Mouse (Mus musculus): ENCODE results near the gene Brd3os.

The Brd3os gene

DNA sequence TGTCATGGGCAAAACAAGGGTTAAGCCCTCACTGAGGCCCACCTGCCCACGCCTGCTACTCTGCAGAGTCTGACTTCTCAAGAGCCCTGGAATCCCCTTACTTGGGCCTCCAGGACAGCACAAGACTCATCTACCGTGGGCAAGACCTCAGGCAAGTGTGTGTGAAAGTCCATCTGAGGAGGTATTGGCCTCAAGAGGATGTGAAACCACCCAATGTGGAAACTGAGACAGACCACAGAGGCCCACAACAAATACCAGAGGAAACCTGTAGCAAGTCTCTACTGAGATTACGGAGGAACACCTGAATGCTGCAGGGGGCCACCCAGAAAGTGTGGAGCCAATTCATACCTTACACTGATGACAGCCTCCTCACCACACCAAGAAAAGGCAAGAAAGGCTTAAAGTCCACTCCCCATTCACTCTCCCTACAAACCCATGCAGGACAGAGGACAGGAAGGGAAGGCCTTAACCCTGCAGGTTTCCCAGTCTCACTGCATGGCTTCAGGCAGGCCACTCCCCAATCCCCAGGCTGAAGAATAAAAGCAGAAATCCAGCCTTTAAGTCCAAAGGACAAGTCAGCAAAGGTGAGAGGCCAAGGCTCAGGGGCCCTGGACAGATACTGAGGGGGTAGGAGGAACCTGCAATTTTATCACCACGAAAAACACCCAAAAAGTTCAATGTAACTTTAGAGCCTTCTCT lies 27.3 kb downstream of the Brd3os start:
- peak; percentile 12 for DNase-seq (ENCODE audit: low spot score)

DNA sequence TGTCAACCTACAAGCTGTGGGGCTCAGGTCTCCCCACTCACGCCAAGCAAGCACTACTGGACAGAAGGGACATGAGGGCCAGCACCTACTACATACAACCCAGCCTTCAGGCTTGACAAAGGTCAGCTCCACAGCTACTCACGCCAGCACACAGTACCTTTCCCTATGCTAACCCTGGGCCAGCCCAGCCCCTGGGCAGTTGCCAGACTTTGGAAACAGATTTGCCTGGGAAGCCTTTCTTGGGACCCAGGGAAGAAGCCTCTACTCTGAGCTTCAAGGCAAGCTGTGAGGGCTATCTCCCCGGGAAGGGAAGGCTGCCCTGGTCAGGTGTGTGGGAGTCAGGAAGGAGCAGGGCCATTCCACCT lies 27.8 kb downstream of the Brd3os start:
- DNase-seq (ENCODE audit: low spot score): no peak

DNA sequence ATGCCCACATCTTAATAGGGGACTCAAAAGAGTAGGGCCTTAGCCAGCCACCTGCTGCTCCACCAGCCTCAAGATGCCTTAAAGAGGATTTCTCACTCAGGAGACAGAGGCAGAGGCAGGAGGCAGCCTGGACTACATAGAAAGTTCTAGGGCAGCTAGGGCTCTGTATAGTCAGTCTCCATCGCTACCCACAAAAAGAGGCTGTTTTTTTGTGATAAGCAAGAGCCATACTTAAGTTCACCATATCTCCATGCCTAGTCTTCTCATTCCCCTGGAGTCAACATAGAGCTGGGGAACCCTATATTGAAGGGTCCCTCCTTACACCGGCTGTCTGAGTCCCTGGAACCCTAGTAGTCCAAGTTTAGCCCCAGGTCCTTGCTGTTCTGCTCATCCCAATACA lies 28.4 kb downstream of the Brd3os start:
- DNase-seq (ENCODE audit: low spot score): no peak

DNA sequence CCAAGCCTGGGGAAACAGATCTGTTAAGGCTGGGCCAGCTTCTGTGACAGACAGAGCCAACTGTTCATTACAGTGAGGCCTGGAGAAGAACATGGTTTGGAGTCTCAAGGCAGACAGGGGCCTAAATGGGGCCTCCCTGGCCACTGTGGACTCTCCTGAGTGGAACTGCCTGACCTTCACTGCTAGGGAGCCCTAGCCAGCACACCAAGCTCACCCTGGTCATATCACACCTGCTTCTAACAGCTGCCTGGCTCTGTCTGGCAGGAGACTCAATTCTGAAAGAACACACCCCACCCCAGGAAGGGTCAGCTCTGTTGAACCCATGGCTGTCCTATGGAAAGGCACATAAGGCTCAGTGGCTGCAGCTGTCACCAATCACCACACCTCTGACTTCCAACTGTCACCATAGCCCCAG lies 29.1 kb downstream of the Brd3os start:
- DNase-seq (ENCODE audit: low spot score): no peak

DNA sequence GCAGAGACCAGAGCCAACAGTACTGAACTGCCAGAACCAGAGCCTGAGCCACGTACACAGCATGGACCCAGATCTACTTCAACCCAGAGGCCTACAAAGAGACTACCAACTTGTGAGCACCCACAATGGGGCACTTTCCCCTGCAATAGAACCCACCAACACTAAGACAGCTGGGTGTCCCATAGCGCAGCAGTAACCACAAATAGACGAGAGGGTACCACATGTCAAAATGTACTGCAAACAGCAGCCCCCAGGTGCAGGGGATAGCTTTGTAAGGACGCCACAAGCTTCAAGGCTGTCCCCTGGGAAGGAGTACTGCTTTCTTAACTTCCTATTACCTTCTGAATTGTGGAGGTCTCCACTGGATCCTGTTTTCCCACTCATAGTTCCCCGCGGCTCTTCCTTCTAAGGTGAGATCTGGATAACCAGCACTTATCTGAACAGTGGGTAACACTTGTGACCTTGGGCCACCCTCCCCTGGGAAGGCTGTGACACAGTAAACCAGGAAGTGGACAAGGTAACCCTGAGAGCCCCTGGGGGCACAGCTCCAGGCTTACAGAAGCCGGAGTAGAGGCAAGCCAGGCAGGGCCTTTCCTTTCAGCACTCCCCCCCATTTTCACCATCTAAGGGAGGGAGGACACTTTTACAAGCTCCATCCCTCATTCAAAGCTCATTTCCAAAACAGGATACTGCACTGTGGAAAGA lies 31.1 kb downstream of the Brd3os start:
- DNase-seq (ENCODE audit: low spot score): no peak

DNA sequence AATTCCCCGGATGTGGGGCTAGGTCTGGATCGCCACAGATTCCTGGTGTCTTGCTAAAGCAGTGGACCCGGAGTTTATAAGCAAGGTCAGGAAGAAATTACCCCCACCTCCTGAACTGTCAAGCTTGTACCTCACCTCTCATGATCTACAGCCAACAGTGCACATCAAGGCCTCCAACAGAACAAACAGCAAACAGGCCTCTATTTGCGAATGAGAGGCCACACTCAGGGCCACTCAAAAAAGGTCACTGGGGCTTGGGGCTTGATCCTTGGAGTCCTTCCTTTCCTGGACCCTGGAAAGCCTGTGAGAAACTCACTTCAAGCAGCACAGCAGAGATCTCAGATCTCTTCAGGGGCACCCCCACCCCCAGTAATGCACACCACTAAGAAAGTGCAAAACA lies 31.8 kb downstream of the Brd3os start:
- DNase-seq (ENCODE audit: low spot score): no peak

DNA sequence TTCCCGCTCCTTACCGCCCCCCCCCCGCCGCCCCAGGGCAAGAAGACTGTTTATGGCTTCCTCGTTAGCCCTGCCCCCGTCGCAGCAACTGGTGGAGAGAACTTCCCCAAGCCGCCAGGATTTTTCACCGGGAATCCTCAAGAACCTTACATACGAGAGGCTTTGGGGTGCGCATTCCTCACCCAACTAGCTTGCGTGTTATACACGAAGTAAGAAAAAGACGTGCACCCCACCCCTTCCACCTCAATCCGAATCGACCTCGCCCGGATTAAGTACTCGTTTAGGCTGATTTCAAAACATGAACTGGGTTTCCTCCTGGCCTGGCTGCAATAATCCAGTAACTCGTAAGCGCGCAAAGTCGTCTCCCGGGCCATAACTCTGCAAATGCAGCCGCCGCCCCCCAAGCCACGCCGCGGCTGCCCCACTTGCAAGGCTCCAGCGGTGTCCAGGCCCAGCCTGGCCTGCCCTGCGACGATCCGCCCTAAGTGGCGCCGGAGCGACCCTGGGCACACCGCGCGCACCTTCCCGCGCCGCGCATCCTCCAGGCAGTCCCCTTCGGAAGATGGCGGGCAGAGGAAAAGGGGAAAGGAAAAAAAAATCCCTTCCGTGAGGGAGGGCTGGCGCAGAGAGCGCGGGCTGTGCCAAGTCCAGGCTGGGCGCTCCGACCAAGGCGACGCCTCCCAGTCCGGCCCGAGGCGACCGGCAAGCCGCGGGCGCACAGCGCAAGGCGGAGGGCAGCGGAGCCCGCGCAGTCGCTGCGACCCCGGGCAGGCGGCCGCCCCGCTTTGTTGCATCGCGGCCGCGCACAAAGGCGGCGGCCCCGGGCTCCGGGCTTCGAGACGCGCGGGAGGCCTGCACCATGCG lies 32.7 kb downstream of the Brd3os start:
- DNase-seq (ENCODE audit: low spot score): peak; percentile 24

DNA sequence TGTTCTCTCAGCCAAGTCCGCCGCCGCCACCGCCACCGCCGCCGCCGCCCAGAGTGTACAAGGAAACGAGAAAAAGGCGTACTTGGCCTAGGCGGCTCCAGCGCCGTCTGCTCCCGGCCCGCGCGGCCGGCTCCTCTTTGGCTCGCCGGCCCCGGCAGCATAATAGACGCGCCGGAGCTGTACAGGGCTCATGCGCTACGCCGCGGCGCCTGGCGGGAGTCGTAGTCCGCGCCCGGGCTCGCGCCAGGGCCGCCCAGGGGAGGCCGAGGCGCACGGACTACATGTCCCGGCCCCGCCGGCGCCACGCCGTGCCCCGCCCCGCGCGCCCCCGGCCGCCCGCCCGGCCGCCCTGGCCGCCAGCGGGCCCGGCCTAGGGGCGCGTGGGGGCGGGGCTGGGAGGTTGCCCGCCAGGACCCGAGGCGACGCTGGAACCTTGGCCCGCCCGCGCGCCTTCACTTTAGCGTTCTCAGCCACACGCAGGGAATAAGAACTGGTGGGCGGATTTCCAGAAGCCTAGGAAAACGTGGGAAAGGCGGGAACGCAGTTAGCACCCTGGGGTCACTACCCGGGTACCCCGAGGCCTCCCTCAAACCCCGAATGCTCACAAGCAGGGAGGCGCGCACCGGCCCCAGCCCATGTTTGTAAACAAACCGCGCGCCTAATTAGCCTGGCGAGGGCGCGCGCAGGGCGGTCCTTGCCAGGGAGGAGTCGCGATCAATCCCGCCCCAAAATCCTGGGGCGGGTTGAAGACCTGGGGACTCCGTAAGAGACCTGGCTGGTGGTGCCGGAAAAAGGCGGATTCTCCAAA lies 33.6 kb downstream of the Brd3os start:
- DNase-seq (ENCODE audit: low spot score): peak; percentile 94

DNA sequence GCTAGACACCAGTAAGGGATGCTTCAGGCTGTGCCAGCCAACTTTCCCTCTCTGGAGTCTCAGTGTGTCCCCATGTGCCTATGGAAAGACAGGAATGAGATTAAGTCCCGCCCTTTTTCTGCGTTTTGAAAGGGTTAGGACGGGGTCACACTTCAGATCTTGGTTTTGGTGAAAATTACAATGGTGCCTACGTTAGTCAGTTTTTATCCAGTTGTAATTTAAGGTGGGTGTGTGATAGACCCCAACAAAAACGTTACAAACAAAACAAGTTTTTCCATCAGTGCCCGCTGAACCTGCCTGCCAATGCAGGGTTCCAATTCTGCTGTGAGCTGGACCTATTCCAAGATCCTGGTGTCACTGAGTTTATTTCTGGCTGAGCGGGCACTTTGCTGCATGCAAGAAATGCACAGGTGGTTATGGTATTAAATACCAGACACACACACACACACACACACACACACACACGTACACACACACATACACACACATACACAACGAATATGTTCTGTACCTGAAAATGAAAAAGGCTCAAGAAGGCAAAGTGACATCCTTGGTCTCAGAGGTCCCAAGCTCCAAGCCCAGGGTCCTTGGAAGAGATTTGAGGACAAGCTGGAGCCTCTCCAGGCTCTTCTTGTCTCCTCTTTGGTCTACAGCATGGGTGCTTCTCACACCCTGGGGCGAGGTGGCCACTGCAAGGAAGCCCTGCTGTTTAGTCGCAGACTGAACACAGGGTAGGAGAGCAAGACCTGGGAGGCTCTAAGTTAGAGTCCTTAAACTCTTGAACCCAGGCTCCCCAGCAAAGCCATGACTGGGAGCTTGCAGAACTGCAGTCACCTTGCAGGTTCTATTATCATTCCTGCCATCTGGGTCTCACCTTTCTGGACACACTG lies 34.4 kb downstream of the Brd3os start:
- DNase-seq (ENCODE audit: low spot score): no peak

DNA sequence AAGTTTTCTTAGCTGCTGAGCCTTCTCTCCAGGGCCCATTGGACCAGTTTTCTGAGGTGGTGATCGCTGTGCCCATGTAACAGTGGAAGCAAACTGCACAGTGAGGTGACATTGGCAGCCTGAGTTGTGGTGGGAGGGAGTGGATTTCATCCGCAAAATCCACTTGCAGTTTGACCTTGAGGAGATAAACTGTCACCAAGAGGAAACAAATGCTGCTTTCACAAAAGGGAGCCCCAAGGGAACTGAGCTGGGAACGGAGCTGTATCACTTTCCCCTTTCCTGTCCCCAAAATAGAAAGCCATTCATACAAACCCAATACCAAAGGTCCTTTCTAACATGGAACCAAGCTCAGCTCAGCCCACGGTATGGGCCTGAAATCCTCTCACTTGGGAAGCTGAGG lies 37.7 kb downstream of the Brd3os start:
- DNase-seq (ENCODE audit: low spot score): no peak

DNA sequence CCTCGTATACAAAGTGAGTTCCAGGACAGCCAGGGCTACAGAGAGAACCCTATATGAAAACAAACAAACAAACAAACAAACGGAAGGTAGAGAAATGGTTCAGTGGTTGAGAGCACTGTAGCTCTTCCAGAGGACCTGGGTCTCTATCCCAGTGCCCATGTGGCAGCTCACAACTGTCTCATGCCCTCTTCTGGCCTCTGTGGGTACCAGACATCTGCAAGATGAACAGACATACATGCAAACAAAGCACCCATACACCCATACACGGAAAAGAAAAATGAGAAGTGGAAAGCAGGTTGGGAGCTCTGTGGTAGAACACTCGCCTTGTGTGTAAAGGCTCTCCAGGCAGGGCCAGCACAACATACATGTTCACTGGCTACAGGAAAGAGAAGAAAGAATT lies 38.2 kb downstream of the Brd3os start:
- no peak for DNase-seq (ENCODE audit: low spot score)

DNA sequence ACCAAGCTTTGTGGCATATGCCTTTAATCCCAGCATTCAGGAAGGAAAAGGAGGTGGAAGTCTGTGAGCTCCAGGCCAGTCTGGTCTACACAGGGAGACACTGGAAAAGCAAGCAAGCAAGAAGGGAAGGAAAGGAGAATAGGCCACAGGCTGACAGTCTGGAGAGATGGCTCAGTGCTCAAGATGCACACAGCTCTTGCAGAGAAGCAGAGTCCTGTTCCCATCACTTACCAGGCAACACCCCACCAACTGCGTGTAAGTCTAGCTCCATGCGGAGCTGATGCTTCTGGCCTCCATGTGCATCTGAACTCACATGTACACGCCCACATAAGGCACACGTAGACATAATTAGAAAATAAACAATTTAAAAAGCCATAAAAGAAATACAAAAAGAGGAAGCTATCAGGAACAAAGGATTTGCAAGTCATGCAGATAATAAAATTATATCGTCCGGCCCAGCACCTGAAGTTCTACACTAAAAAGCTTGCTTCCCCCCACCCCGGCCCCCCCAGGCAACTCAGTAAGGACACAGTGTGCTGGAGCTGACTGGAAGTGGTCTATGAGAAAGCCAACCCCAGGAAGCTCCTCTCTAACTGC lies 40.2 kb downstream of the Brd3os start:
- no peak for DNase-seq (ENCODE audit: low spot score)

DNA sequence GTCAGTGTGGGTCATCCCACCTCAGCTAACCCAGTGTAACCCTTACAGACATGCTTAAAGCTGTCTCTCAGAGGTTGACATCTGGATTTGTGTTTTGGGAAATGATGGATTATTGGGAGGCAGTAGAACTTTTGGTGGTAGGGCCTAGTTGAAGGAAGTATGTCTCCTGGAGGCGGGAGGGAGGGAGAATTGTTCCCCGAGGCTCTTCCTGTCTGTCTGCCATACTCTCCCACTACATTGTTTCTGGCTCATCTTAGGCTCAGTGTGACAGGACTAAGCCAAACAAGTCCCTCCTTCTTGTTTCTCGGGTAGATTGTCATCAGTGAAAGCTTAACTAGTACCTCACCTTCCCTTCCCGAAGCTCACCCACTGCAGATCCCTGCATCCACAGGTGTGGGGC lies 44.6 kb downstream of the Brd3os start:
- no peak for DNase-seq (ENCODE audit: low spot score)

DNA sequence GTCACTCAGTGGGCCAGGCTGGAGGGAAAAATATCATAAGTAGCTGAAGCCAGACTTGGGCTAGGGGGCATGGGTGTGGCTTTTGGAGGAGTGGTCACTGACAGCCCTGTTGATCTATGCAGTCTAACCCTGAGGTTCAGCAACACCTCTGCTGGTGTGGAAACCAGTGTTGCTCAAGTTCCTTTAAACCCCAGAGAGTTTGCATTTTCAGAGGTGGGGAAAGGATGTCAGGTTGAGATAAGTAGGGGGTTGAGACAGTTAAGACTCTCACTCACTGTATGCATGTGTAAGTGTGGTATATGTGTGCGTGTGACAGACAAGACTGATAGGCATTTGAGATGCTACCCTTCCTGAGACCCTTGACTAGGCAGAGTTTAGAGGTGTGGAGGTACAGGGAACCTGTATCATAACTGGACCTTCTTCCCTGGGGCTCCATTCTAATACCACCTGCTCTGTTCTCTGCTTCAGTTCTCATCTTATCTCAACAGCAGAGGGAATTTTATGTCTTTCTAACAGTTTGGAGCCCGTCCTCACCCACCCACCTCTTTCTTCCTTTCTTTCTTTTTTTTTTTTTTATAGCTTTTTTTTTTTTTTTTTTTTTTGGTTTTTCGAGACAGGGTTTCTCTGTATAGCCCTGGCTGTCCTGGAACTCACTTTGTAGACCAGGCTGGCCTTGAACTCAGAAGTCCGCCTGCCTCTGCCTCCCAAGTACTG lies 45.4 kb downstream of the Brd3os start:
- DNase-seq (ENCODE audit: low spot score): no peak

DNA sequence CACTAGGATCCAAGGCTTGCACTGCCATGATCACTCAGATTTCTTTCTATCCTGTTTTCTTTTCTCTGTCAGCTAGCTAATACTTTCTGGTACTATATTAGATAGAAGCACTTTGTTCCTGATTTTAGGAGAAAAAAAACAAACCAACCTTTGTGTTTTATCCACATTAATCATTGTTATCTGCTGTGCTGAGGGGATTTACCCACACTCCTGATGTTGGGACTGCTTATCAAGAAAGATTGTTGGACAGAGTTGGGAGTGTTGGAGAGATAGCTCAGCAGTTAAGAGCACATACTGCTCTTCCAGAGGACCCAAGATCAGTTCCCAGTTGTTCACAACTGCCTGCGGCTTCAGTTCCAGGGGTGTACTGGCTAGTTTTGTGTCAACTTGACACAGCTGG lies 46.2 kb downstream of the Brd3os start:
- DNase-seq (ENCODE audit: low spot score): no peak

DNA sequence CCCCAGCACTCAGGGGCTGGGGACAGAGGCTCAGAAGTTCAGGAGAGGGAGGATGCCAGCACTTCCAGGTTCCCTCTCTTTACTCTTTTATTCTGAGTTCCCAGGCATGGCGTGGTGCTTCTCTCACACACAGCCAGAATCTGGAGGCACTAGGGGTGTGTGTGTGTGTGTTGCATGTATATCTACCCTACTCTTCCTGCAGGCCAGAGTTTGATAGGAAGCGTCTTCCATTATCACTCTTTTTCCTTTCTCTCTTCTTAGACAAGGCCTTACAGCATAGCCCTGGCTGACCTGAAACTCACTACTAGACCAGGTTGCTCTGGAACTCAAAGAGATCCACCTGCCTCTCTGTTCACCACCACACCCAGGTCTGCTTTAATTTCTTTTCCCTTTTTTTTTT lies 48.8 kb downstream of the Brd3os start:
- DNase-seq (ENCODE audit: low spot score): no peak

Measured in lung, postnatal 25 days (tissue).